Mouse (Mus musculus) cortical plate, adult 2 months (tissue): ENCODE data around the gene Pde5a.

ENCODE experiments used
- CTCF ChIP-seq: fragments of 200-500 bp; IDR thresholded peaks from 2 replicates; pipeline ENCODE4 v1.5.1; 2011; ENCODE audit warnings: mild to moderate bottlenecking, control low read depth, low read length; ENCODE audit not compliant: insufficient read depth; ENCODE audit errors: extremely low read depth
- POLR2A ChIP-seq: fragments of 200-500 bp; IDR thresholded peaks from 2 replicates; pipeline ENCODE4 v1.6.1; 2011; ENCODE audit warnings: mild to moderate bottlenecking, low read length, control low read depth; ENCODE audit not compliant: insufficient read depth; ENCODE audit errors: extremely low read depth

GRCm38 (mm10) chr3:122704209-122704608, 24.5 kb upstream of the Pde5a start:
- TF ChIP-seq POLR2A: no peak
- no peak for TF ChIP-seq CTCF
